Mouse (Mus musculus): ENCODE data around the gene Eddm3b.

DNA sequence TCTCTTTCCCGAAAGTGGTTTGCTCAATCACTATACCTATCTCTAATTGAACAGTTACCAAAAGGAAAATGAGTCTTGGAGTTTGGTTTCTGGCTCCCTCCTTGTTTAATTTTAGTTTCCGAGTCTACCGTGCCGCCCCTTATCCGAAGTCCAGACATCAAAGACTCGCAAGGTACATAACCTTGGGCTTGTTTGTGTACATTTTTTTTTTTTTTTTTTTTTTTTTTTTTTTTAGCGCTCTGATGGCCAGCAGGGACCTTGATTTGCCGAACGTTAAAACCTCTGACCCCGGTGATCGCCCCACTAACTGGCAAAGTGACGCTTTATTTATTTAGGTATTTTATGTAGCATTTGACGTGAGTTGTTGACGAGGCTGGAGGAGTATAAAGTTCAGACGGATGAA is 24.6 kb upstream of the Eddm3b start:
- TF ChIP-seq POLR2A (IDR thresholded peaks at IDR 0.05; ENCODE audit: control insufficient read depth in 1 of 2, insufficient read depth in 1 of 2, low read depth in 1 of 2, low read length in 2 of 2, poor library complexity in 1 of 2) (no peak), CTCF (IDR thresholded peaks at IDR 0.05 in 2 of 3, conservative IDR thresholded peaks at IDR 0.05 in 1 of 3; ENCODE audit: control insufficient read depth in 1 of 3, insufficient read depth in 1 of 3, low read depth in 2 of 3, low read length in 3 of 3, poor library complexity in 1 of 3, severe bottlenecking in 1 of 3) (no peak), TAL1 (IDR thresholded peaks at IDR 0.05; ENCODE audit: low read length) (no peak), MEF2A (IDR thresholded peaks at IDR 0.05; ENCODE audit: extremely low read depth, insufficient replicate concordance, low read depth, low read length, poor library complexity, severe bottlenecking) (no peak), MAX (IDR thresholded peaks at IDR 0.05; ENCODE audit: low read length) (no peak), UBTF (IDR thresholded peaks at IDR 0.05; ENCODE audit: borderline replicate concordance, insufficient read depth, low read depth, low read length) (no peak), RCOR1 (IDR thresholded peaks at IDR 0.05; ENCODE audit: low read depth, low read length) (no peak), USF1 (IDR thresholded peaks at IDR 0.05; ENCODE audit: low read depth, low read length) (no peak), GATA1 (IDR thresholded peaks at IDR 0.05; ENCODE audit: low read depth, low read length) (no peak)

Data from MEL (cell line).